Mouse (Mus musculus) gastrocnemius, postnatal 4 days (tissue): Measurements from ENCODE around the gene Nfia. TPM values are rescaled to one million over a fixed set of nuclear protein-coding genes. Genes with fewer than 3 reads are reported as not detected.

ENCODE experiments used
- DNase-seq, 2 experiments: peaks; one replicate each; pipeline ENCODE4 v3.0.0; 2021 to 2022; ENCODE audit warnings: low spot score in 2 of 2, mixed read lengths in 2 of 2
- total RNA-seq, 2 experiments: library from RNA; stranded (reverse); gene quantifications; 2 replicates each; pipeline ENCODE4 v1.2.3; 2021

The Nfia gene
- total RNA-seq, 2 experiments from 2014 or later: 166 to 173 TPM

DNA sequence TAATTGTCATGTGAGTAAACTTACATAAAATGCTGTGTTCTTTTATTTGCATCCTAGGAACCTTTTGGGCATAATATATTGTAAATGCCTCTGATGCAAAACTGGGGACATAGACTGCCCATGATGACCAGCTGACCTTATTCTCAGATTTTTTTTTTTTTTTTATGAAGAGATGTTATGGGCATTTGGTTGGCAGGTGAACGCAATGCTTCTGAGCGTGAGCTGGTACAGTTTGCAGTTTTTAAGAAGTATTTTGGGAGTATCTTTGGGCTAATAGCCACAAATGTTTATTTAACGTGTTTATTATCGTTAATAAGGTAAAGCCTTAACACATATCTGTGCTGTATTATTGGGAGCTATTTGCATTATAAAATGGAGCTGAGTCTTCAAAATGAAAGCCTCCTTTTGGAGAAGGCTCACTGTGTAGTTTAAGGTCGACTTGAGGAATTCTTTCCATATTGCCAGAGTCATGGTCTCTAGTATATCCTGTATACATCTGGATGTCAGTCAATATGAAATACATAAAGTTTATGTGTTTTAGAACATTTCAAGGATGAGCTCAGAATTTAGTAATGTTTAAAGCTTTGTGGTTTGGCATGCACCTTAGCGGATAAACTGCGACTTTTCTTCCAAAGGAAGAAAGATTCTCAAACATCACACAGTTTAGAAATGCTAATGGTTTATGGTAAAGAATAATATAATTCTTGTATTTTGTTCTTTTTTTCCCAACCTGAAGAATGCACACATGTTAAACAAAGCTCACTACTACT is 8.3 kb downstream of the Nfia start:
- no peak for DNase-seq

DNA sequence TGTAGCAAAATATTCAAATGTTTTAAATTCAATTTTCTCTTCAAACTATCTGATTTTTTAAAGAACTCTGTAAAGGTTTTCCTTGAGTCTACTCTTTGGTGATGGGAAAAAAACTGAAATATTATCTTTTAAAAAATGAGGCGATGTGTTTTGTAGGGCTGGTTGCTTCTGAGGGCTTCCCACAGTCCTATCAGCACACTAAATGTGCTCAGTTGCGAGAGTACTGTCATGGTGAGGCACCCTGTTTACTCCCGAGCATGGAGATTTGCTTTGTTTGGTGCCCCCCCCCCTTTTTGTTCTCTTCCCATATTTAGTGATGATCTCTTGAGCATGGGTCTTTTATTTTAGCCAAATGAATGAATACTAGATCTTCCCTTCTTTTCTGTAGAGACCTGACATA is 9.5 kb downstream of the Nfia start:
- DNase-seq: no peak

DNA sequence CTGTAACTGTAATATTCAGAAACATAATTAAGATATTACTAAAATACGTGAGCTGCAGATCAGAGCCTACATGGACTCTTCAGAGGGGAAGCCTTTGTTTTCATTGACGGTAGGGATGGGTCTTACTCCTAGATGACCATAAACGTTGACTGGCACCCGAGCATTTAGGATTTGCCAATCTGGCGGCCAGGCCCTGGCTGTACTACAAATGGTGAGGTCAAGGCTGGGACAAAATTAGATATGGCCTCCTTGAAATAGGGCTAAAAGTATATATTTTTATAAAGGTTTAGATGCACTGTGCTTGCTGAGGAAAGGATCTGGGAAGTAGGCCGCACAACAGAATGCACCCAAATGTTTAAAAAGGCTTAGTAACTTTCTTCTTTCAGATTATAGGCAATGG is 10.0 kb downstream of the Nfia start:
- no peak for DNase-seq

GRCm38 (mm10) chr4:97783073-97783879 is 10.7 kb downstream of the Nfia start:
- DNase-seq: no peak

GRCm38 (mm10) chr4:97784236-97784635 is 11.7 kb downstream of the Nfia start:
- no peak for DNase-seq

- DNase-seq: no peak
These were observed 13.2 kb downstream of the Nfia start for GRCm38 (mm10) chr4:97785547-97786271.

- DNase-seq: no peak
These were observed 14.0 kb downstream of the Nfia start for GRCm38 (mm10) chr4:97786571-97786970.

DNA sequence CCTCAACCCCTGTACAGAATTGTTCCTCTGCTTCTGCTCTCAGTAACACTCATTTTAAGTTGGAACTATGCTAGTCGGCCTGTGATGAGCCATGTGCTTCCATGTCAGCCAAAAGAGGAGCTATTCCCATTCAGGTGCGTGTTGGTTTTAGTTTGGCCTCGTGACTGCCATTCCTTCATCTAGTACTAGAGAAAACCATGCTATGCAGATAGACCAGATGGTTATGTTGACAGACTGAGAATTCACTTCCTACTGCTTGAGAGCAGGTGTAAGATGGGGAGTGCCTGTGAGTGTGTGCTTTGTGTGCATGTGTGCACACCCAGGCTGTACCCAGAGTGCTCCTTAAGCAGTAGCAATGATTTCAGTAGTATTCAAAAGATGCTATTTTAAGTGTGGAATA is 15.0 kb downstream of the Nfia start:
- no peak for DNase-seq

- no peak for DNase-seq
These were observed 16.0 kb downstream of the Nfia start for GRCm38 (mm10) chr4:97788537-97788936.

GRCm38 (mm10) chr4:97793931-97794330 is 21.4 kb downstream of the Nfia start:
- no peak for DNase-seq

DNA sequence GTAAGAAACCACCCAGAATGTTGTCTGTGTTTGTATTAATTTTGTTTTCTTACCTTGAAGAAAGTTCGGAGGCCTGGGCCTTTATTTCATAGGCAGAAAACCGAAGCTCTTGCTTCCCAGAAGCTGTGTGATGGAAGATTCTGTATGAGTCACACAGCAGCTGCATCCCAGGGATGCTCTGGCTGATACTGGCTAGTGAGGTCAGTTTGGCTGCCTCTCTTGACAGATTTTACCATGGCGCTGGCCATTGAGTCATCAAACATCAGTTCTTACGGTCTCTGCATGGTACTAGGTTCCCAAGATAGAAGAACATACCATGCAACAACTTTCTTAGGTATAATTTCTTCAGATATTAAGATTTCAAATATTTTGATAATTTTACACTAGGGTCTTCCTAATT is 22.3 kb downstream of the Nfia start:
- peak in 1 of 2 experiments; percentile 25 for DNase-seq

DNA sequence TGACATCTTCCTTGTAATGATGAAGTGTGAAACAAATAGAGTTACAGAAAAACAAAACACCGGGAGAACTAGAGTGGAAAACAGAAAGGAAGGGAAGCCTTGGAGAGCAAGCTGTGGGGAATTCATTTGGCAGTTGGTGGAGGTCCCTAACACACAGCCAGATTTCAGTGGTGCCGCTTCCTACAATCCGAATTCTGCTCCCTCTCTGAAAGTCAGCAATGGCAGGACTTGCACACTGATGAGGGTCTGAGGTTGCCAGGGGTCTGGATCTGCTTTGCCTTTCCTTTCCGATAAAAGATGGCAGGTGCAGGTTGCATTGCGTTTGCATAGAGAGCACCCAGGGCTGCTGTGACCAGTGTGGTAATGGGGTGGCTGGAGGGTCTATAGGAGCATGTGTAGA is 23.4 kb downstream of the Nfia start:
- no peak for DNase-seq

GRCm38 (mm10) chr4:97796505-97796904 is 24.0 kb downstream of the Nfia start:
- no peak for DNase-seq

DNA sequence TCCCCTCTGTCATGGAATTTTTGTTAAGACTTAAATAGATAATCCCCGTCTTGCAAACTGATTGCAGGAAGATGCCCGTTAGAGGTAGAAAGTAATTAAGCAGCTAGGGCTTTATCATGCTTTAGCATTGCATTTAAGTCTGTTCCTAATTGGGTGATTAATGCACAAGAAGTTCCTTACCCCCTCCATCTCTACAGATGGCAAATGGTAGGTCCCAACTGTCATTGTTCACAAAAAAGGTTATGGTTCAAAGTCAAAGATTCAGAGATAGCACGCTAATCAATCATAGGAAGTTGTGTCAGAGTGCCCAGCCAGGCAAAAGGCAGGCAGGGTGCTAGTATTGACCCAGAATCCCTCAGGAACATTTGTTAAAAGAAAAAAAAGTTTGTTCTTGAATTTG is 31.3 kb downstream of the Nfia start:
- no peak for DNase-seq

GRCm38 (mm10) chr4:97804638-97805037 is 32.1 kb downstream of the Nfia start:
- no peak for DNase-seq

DNA sequence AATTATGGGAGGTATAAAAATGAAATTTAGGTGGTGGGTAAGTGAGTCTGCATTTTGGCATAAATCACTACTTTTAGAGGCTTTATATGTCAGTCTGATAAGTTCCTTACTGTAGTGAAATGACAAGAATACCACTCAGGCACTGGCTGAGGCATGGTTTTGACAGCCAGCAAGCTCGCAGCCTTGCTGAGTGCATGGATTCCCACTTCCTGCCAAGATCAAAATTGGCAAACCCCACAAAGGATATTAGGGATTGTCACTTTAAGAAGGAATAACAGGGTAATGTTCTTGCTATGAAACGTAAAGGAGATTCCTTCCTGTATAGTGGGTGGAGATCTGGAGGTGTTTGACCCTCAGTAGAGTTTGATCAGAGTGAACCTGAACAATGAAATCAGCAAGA is 32.7 kb downstream of the Nfia start:
- DNase-seq: no peak

DNA sequence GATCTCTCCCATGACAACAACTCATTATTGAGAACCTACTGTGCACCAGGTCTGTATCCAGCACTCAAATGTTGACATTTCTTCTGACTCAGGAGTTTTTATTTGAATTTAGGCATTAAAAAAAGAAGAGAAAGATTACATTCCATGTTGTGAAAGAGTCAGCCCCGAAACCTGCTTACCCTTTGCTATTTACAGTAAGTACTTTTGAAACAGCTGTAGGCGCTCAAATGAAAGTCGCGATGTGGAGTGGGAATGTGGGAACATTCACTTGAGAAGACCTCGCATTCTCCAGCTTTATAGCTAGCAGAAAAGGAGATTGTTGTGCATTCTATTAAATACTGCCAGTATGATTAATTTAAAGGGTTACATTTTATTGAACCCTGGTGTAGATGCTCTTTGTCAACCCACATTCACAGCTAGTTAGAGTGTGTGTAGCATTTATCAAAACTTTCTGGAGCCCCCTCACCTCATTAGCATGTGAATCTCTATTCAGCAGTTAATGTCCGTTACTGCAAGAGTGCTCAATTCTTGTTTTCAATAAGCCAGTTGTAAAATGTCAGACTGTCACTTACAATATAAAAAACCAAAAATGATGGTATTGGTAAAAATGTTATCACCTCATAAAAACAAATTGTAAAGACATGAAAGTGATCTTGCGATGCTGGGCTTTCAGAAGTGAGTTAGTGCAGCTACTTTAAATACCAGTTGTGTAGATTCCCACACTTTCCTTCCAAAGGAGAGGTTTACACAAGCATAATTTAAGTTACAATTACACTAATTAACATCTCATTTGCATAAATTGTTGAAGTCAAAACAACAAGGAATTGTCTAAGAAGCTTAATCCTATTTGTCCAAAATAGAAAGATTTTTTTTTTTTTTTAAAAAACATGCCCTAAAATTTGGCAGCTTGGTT is 33.6 kb downstream of the Nfia start:
- DNase-seq: no peak

GRCm38 (mm10) chr4:97806924-97807323 is 34.4 kb downstream of the Nfia start:
- DNase-seq: no peak

DNA sequence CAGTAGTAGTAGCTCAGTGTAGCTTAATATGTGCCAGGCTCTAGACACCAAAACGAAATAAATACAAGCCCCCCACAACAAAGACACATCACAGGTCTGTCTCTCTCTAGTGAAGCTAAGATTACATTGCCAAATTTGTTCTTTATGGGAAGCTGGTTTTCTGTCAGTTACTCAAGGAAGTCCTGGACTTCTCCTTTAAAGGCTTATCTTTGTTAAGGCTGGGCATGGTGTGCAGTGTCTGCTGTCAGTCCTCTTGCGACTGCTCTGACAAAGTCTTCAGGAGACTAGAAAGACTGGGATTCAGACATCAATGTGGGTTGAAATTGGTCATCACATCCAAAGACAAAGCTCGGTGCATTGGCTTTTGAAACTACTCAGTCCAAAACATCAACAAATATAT is 36.4 kb downstream of the Nfia start:
- DNase-seq: no peak

DNA sequence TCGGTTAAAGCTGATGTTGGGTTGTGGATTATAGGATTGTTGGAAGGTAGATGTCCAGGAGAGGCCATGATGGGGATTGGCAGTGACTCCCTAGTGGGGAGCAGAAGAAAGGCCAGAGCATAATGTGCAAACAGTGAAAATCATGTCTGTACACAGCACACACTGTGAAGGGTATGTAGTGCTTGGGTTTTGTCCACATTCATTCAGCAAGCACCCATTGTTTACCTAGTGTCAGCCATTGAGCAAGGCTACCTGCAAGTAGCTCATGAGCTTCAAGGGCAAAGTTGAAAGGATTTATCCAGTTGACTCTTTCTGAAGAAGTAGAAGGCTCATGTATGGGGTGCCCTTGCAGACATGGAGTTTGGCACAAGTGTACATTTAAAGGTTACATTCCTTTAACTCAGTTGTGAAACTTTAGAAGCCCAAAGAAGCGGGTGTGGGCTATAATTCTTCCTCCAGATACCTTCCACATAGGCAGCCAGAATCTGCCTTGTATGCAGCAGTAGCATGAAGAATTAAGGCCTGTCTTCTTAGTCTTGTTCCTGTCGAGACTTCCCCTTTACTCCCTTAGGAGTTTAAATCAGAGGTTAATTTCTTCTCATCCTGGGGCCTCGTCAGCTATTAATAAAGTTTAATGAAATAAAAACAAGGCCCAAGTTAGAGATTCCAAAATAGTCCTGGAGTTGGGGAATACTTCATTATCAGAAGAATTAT is 37.2 kb downstream of the Nfia start:
- DNase-seq: no peak
